Mouse (Mus musculus): ENCODE data around the gene Cfap126. TPM values are rescaled to one million over a fixed set of nuclear protein-coding genes. Genes with fewer than 3 reads are reported as not detected.
"Not testable (repeated sequence)": the region's sequence is repeated elsewhere in the genome, so short reads cannot be mapped to it uniquely, and the experiment has no call there.

Cfap126 gene
- polyA plus RNA-seq, 1 experiment from 2014 or later: 1.5 TPM

GRCm38 (mm10) chr1:171124398-171124797, 10.7 kb downstream of the Cfap126 start:
- no peaks in the 10 kb centered on the region for H3K27me3 ChIP-seq (replicated peaks; ENCODE audit: control insufficient read depth, insufficient read depth, low read length)
- H3K9ac ChIP-seq (ENCODE audit: low read length): no peak overlapping the region
- ATAC-seq (replicated peaks; ENCODE audit: low FRiP score, low TSS enrichment, low read depth): no peak
- peaks cover 5% of the 10 kb centered on the region; the same call in 1 of the 2 replicates for H3K4me1 ChIP-seq (replicated peaks; ENCODE audit: control insufficient read depth, insufficient read depth, low read length)
- peaks cover 16% of the 10 kb centered on the region for H3K36me3 ChIP-seq (ENCODE audit: control insufficient read depth, insufficient read depth, low read length)
- no peak for DNase-seq (ENCODE audit: low spot score)
- no peak overlapping the region for H3K4me2 ChIP-seq (ENCODE audit: low read length)
- no peak overlapping the region for H3K27ac ChIP-seq (ENCODE audit: low read depth)
- H3K4me3 ChIP-seq (ENCODE audit: low read depth, low read length): no peak overlapping the region
- no peaks in the 10 kb centered on the region for H3K9me3 ChIP-seq (ENCODE audit: control insufficient read depth, low read length)
- WGBS: 82% methylated on average over 5 of the region's 5 CpGs

GRCm38 (mm10) chr1:171129251-171129650, 15.5 kb downstream of the Cfap126 start:
- Histone ChIP-seq H3K9ac (ENCODE audit: low read length) (no peak overlapping the region), H3K9me3 (ENCODE audit: control insufficient read depth, low read length) (no peaks in the 10 kb centered on the region), H3K27ac (ENCODE audit: low read depth) (no peak overlapping the region), H3K4me2 (ENCODE audit: low read length) (no peak overlapping the region), H3K4me3 (ENCODE audit: low read depth, low read length) (no peak overlapping the region), H3K4me1 (replicated peaks; ENCODE audit: control insufficient read depth, insufficient read depth, low read length) (no peaks in the 10 kb centered on the region), H3K27me3 (replicated peaks; ENCODE audit: control insufficient read depth, insufficient read depth, low read length) (no peaks in the 10 kb centered on the region), H3K36me3 (ENCODE audit: control insufficient read depth, insufficient read depth, low read length) (peaks cover 60% of the 10 kb centered on the region)
- no peak for DNase-seq (ENCODE audit: low spot score)
- ATAC-seq (replicated peaks; ENCODE audit: low FRiP score, low TSS enrichment, low read depth): no peak
- 57% methylated on average over 7 of the region's 7 CpGs for WGBS

GRCm38 (mm10) chr1:171130971-171131370, 17.3 kb downstream of the Cfap126 start:
- H3K36me3 ChIP-seq (ENCODE audit: control insufficient read depth, insufficient read depth, low read length): peaks cover 77% of the 10 kb centered on the region
- 81% methylated on average over 1 of the region's 1 CpGs for WGBS

GRCm38 (mm10) chr1:171135600-171135999, 21.9 kb downstream of the Cfap126 start:
- DNase-seq (ENCODE audit: low spot score) (no peak), ATAC-seq (replicated peaks; ENCODE audit: low FRiP score, low TSS enrichment, low read depth) (no peak)
- Histone ChIP-seq H3K9ac (ENCODE audit: low read length) (no peak overlapping the region), H3K27ac (ENCODE audit: low read depth) (no peak overlapping the region), H3K9me3 (ENCODE audit: control insufficient read depth, low read length) (no peaks in the 10 kb centered on the region), H3K4me2 (ENCODE audit: low read length) (no peak overlapping the region), H3K27me3 (replicated peaks; ENCODE audit: control insufficient read depth, insufficient read depth, low read length) (no peaks in the 10 kb centered on the region), H3K36me3 (ENCODE audit: control insufficient read depth, insufficient read depth, low read length) (peaks cover 89% of the 10 kb centered on the region), H3K4me1 (replicated peaks; ENCODE audit: control insufficient read depth, insufficient read depth, low read length) (no peaks in the 10 kb centered on the region), H3K4me3 (ENCODE audit: low read depth, low read length) (no peak overlapping the region)
- 95% methylated on average over 2 of the region's 2 CpGs for WGBS

More at GRCm38 (mm10) chr1:171130971-171131370, 17.3 kb downstream of the Cfap126 start:
- no peak overlapping the region for H3K27ac ChIP-seq (ENCODE audit: low read depth)
- H3K27me3 ChIP-seq (replicated peaks; ENCODE audit: control insufficient read depth, insufficient read depth, low read length): no peaks in the 10 kb centered on the region
- H3K4me3 ChIP-seq (ENCODE audit: low read depth, low read length): no peak overlapping the region
- no peak for DNase-seq (ENCODE audit: low spot score)
- H3K4me2 ChIP-seq (ENCODE audit: low read length): no peak overlapping the region
- H3K9ac ChIP-seq (ENCODE audit: low read length): no peak overlapping the region
- H3K4me1 ChIP-seq (replicated peaks; ENCODE audit: control insufficient read depth, insufficient read depth, low read length): no peaks in the 10 kb centered on the region
- no peaks in the 10 kb centered on the region for H3K9me3 ChIP-seq (ENCODE audit: control insufficient read depth, low read length)
- ATAC-seq (replicated peaks; ENCODE audit: low FRiP score, low TSS enrichment, low read depth): no peak

- H3K9ac ChIP-seq (ENCODE audit: low read length); H3K27me3 ChIP-seq (replicated peaks; ENCODE audit: control insufficient read depth, insufficient read depth, low read length); H3K4me1 ChIP-seq (replicated peaks; ENCODE audit: control insufficient read depth, insufficient read depth, low read length); H3K4me3 ChIP-seq (ENCODE audit: low read depth, low read length); H3K27ac ChIP-seq (ENCODE audit: low read depth); ATAC-seq (replicated peaks; ENCODE audit: low FRiP score, low TSS enrichment, low read depth); H3K4me2 ChIP-seq (ENCODE audit: low read length); H3K9me3 ChIP-seq (ENCODE audit: control insufficient read depth, low read length); DNase-seq (ENCODE audit: low spot score): not testable (repeated sequence)
- WGBS: 89% methylated on average over 8 of the region's 8 CpGs
- peaks cover 92% of the 10 kb centered on the region for H3K36me3 ChIP-seq (ENCODE audit: control insufficient read depth, insufficient read depth, low read length)
These were observed 23.9 kb downstream of the Cfap126 start for GRCm38 (mm10) chr1:171137486-171138155.

GRCm38 (mm10) chr1:171142981-171143380, 29.3 kb downstream of the Cfap126 start:
- not testable (repeated sequence) for DNase-seq (ENCODE audit: low spot score); H3K9ac ChIP-seq (ENCODE audit: low read length); H3K9me3 ChIP-seq (ENCODE audit: control insufficient read depth, low read length); H3K4me2 ChIP-seq (ENCODE audit: low read length); H3K27ac ChIP-seq (ENCODE audit: low read depth); H3K4me3 ChIP-seq (ENCODE audit: low read depth, low read length); H3K4me1 ChIP-seq (replicated peaks; ENCODE audit: control insufficient read depth, insufficient read depth, low read length); ATAC-seq (replicated peaks; ENCODE audit: low FRiP score, low TSS enrichment, low read depth); H3K27me3 ChIP-seq (replicated peaks; ENCODE audit: control insufficient read depth, insufficient read depth, low read length)
- peaks cover 74% of the 10 kb centered on the region for H3K36me3 ChIP-seq (ENCODE audit: control insufficient read depth, insufficient read depth, low read length)
- WGBS: 92% methylated on average over 9 of the region's 11 CpGs

GRCm38 (mm10) chr1:171149974-171150760, 36.4 kb downstream of the Cfap126 start, which contains the start of the genes Sdhc and Mpz:
Gene Sdhc, minus strand, starts transcription at chr1:171150603.
Gene Mpz, plus strand, starts transcription at chr1:171150711.
- peak within 1 kb of the TSS; percentile 68 for H3K9ac ChIP-seq (ENCODE audit: low read length)

GRCm38 (mm10) chr1:171150838-171151391, 37.2 kb downstream of the Cfap126 start:
- no peaks in the 10 kb centered on the region for H3K9me3 ChIP-seq (ENCODE audit: control insufficient read depth, low read length)
- peaks cover 10% of the 10 kb centered on the region for H3K4me1 ChIP-seq (replicated peaks; ENCODE audit: control insufficient read depth, insufficient read depth, low read length)
- peak overlapping the region; percentile 78 for H3K4me2 ChIP-seq (ENCODE audit: low read length)
- ATAC-seq (replicated peaks; ENCODE audit: low FRiP score, low TSS enrichment, low read depth) (peak; percentile 52; the same call in 1 of the 2 replicates), DNase-seq (ENCODE audit: low spot score) (no peak)
- peak overlapping the region; percentile 86 for H3K4me3 ChIP-seq (ENCODE audit: low read depth, low read length)
- H3K27ac ChIP-seq (ENCODE audit: low read depth): peak overlapping the region; percentile 20; the same call in 1 of the 2 replicates
- peak overlapping the region; percentile 40 for H3K9ac ChIP-seq (ENCODE audit: low read length)
- peaks cover under 1% of the 10 kb centered on the region; the same call in 1 of the 2 replicates for H3K36me3 ChIP-seq (ENCODE audit: control insufficient read depth, insufficient read depth, low read length)
- H3K27me3 ChIP-seq (replicated peaks; ENCODE audit: control insufficient read depth, insufficient read depth, low read length): no peaks in the 10 kb centered on the region
- 5% methylated on average over 18 of the region's 18 CpGs for WGBS

More at GRCm38 (mm10) chr1:171149974-171150760, 36.4 kb downstream of the Cfap126 start, which contains the start of the genes Sdhc and Mpz:
- Histone ChIP-seq H3K4me2 (ENCODE audit: low read length) (peak within 1 kb of the TSS; percentile 78), H3K4me3 (ENCODE audit: low read depth, low read length) (peak within 1 kb of the TSS; percentile 86), H3K27ac (ENCODE audit: low read depth) (peak within 1 kb of the TSS; percentile 69; the same call in 1 of the 2 replicates), H3K27me3 (replicated peaks; ENCODE audit: control insufficient read depth, insufficient read depth, low read length) (no peaks in the 10 kb centered on the region), H3K9me3 (ENCODE audit: control insufficient read depth, low read length) (no peaks in the 10 kb centered on the region), H3K36me3 (ENCODE audit: control insufficient read depth, insufficient read depth, low read length) (peaks cover 8% of the 10 kb centered on the region), H3K4me1 (replicated peaks; ENCODE audit: control insufficient read depth, insufficient read depth, low read length) (peaks cover 10% of the 10 kb centered on the region)
- under 1% methylated on average over 34 of the region's 34 CpGs for WGBS
- ATAC-seq (replicated peaks; ENCODE audit: low FRiP score, low TSS enrichment, low read depth): peak; percentile 97
- peak; percentile 99 for DNase-seq (ENCODE audit: low spot score)
